Mouse (Mus musculus): ENCODE results near the gene Srxn1. TPM values are rescaled to one million over a fixed set of nuclear protein-coding genes. Genes with fewer than 3 reads are reported as not detected.
A peak's percentile ranks its signal among the peaks of the same experiment; 100 is the strongest.

Gene Srxn1
- total and polyA plus RNA-seq, 3 experiments: not detected

GRCm38 (mm10) chr2:152111920-152112319 lies 6.6 kb downstream of the Srxn1 start:
- Histone ChIP-seq H3K36me3 (replicated peaks in 1 of 2; ENCODE audit: control insufficient read depth in 1 of 2, insufficient read depth in 1 of 2, low read length in 1 of 2) (no peaks in the 10 kb centered on the region), H3K27ac (ENCODE audit: insufficient read depth, low read depth) (no peak overlapping the region), H3K9ac (ENCODE audit: insufficient read depth, low read depth) (no peak overlapping the region), H3K79me2 (replicated peaks; ENCODE audit: control insufficient read depth, extremely low read depth, insufficient read depth, poor library complexity, severe bottlenecking) (no peaks in the 10 kb centered on the region), H3K4me1 (ENCODE audit: control insufficient read depth in 1 of 2, insufficient read depth in 2 of 2) (peaks cover 0 to 7% of the 10 kb centered on the region in 2 experiments; a peak in 2 of 4 replicates), H3K9me3 (replicated peaks; ENCODE audit: low read length) (peaks cover 7% of the 10 kb centered on the region), H3K4me3 (replicated peaks in 1 of 3; ENCODE audit: low read depth in 2 of 3, low read length in 2 of 3, poor library complexity in 1 of 3) (no peak overlapping the region), H3K4me2 (ENCODE audit: insufficient read depth, low read depth, poor library complexity, severe bottlenecking) (no peak overlapping the region), H3K27me3 (replicated peaks) (peaks cover 77% of the 10 kb centered on the region)
- dilution Hi-C loops (cut with MboI; ENCODE audit: extremely low pct_ligation_motif_present, extremely low pct_unique_long_range_greater_than_20kb, low sequenced_read_pairs) (no loop called here), in situ Hi-C loops (cut with MboI; ENCODE audit: low pct_ligation_motif_present, low pct_unique_long_range_greater_than_20kb, low sequenced_read_pairs) (loop anchor here (10.0 kb wide), 1 partner anchor 253 kb away; no protein-coding TSS in a partner anchor)
- TF ChIP-seq E2F4 (IDR thresholded peaks at IDR 0.05; ENCODE audit: insufficient replicate concordance, low read depth, low read length): no peak
- TF ChIP-seq UBTF (IDR thresholded peaks at IDR 0.05; ENCODE audit: low read depth, low read length): no peak
- TF ChIP-seq MAX (IDR thresholded peaks at IDR 0.05; ENCODE audit: low read length): no peak
- peak; percentile 96 to 99 for TF ChIP-seq CTCF (conservative IDR thresholded peaks at IDR 0.05 in 1 of 2, IDR thresholded peaks at IDR 0.05 in 1 of 2; ENCODE audit: low read depth in 2 of 2, low read length in 2 of 2)
- no peak for TF ChIP-seq HCFC1 (IDR thresholded peaks at IDR 0.05; ENCODE audit: low read depth, low read length)
- TF ChIP-seq EP300 (IDR thresholded peaks at IDR 0.05; ENCODE audit: low read length): no peak
- TF ChIP-seq NRF1 (IDR thresholded peaks at IDR 0.05; ENCODE audit: low read depth, low read length): no peak
- no peak for TF ChIP-seq ZKSCAN1 (IDR thresholded peaks at IDR 0.05; ENCODE audit: borderline replicate concordance, low read depth, low read length)
- TF ChIP-seq MEF2A (IDR thresholded peaks at IDR 0.05; ENCODE audit: borderline replicate concordance, low read depth, low read length): no peak
- no peak for TF ChIP-seq JUND (conservative IDR thresholded peaks at IDR 0.05; ENCODE audit: low read depth, low read length)
- no peak for TF ChIP-seq IRF4 (IDR thresholded peaks at IDR 0.05; ENCODE audit: low read depth, low read length)
- no peak for TF ChIP-seq ELF1 (IDR thresholded peaks at IDR 0.05; ENCODE audit: low read depth, low read length)
- no peak for TF ChIP-seq MAFK (IDR thresholded peaks at IDR 0.05; ENCODE audit: insufficient replicate concordance, low read length)
- no peak for TF ChIP-seq JUN (IDR thresholded peaks at IDR 0.05; ENCODE audit: insufficient read depth, low read depth, low read length)
- no peak for TF ChIP-seq POLR2AphosphoS2 (IDR thresholded peaks at IDR 0.05; ENCODE audit: low read depth, low read length)
- no peak for TF ChIP-seq MAZ (IDR thresholded peaks at IDR 0.05; ENCODE audit: low read depth, low read length)
- no peak for TF ChIP-seq PAX5 (IDR thresholded peaks at IDR 0.05; ENCODE audit: low read length)
- no peak for TF ChIP-seq CHD2 (IDR thresholded peaks at IDR 0.05; ENCODE audit: low read length)
- no peak for TF ChIP-seq GABPA (IDR thresholded peaks at IDR 0.05; ENCODE audit: insufficient replicate concordance, low read depth, low read length)
- no peak for TF ChIP-seq CHD1 (IDR thresholded peaks at IDR 0.05; ENCODE audit: low read depth, low read length)
- no peak for TF ChIP-seq BHLHE40 (IDR thresholded peaks at IDR 0.05; ENCODE audit: low read depth, low read length)
- no peak for TF ChIP-seq POLR2A (IDR thresholded peaks at IDR 0.05; ENCODE audit: low read depth, low read length)
- peak; percentile 22; the same call in 1 of the 2 replicates for TF ChIP-seq NELFE (IDR thresholded peaks at IDR 0.05; ENCODE audit: low read depth, low read length)
- TF ChIP-seq RCOR1 (conservative IDR thresholded peaks at IDR 0.05; ENCODE audit: low read depth, low read length): no peak
- no peak for TF ChIP-seq USF1 (IDR thresholded peaks at IDR 0.05; ENCODE audit: low read depth, low read length)
- TF ChIP-seq SMC3 (IDR thresholded peaks at IDR 0.05; ENCODE audit: low read depth, low read length): peak; percentile 90
- TF ChIP-seq ZNF384 (IDR thresholded peaks at IDR 0.05; ENCODE audit: low read depth, low read length): no peak
- TF ChIP-seq SIN3A (IDR thresholded peaks at IDR 0.05; ENCODE audit: low read length): no peak
- TF ChIP-seq KAT2A (IDR thresholded peaks at IDR 0.05; ENCODE audit: insufficient replicate concordance, low read length): no peak
- TF ChIP-seq TCF12 (IDR thresholded peaks at IDR 0.05; ENCODE audit: low read depth, low read length): no peak
- TF ChIP-seq ZMIZ1 (IDR thresholded peaks at IDR 0.05; ENCODE audit: low read depth, low read length): no peak
- no peak for TF ChIP-seq ZC3H11A (IDR thresholded peaks at IDR 0.05; ENCODE audit: low read depth, low read length)
- TF ChIP-seq TBP (conservative IDR thresholded peaks at IDR 0.05; ENCODE audit: low read depth, low read length): no peak
- no peak for TF ChIP-seq USF2 (conservative IDR thresholded peaks at IDR 0.05; ENCODE audit: low read depth, low read length)
- peak; percentile 94 for TF ChIP-seq RAD21 (IDR thresholded peaks at IDR 0.05; ENCODE audit: low read depth, low read length)
- TF ChIP-seq ETS1 (conservative IDR thresholded peaks at IDR 0.05; ENCODE audit: low read depth, low read length): no peak
- TF ChIP-seq MXI1 (IDR thresholded peaks at IDR 0.05; ENCODE audit: low read depth, low read length): no peak
- TF ChIP-seq MYC (IDR thresholded peaks at IDR 0.05; ENCODE audit: low read depth, low read length): 0 out of 2 replicates have a peak, but pooled peaks have one; percentile 24
- DNase-seq (ENCODE audit: extremely low read depth): peak; percentile 83
